Mouse (Mus musculus) cortical plate, adult 2 months (tissue): ENCODE data around the gene Rgs6.

ENCODE experiments used
- CTCF ChIP-seq: fragments of 200-500 bp; IDR thresholded peaks from 2 replicates; pipeline ENCODE4 v1.5.1; 2011; ENCODE audit warnings: mild to moderate bottlenecking, control low read depth, low read length; ENCODE audit not compliant: insufficient read depth; ENCODE audit errors: extremely low read depth
- POLR2A ChIP-seq: fragments of 200-500 bp; IDR thresholded peaks from 2 replicates; pipeline ENCODE4 v1.6.1; 2011; ENCODE audit warnings: mild to moderate bottlenecking, low read length, control low read depth; ENCODE audit not compliant: insufficient read depth; ENCODE audit errors: extremely low read depth

DNA sequence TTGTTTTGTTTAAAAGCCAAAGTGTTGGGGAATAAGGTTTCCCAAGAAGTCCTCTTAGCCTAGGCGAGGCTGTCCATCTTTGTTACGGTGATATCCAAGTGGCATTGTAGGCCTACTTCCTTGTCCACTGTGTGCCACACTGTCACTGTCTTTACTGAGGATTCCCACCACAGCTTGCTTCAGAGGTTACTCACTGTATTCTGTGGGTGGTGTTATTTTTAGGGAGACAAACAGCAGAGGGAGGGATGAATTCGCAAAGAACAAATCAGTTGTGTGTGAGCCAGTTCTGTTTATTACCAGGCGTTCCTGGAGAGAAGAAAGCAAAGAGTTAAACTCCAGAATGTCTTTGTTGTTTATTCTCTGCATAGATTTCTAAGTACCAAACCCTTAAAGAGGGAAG is 537.2 kb downstream of the Rgs6 start:
- TF ChIP-seq CTCF: no peak
- no peak for TF ChIP-seq POLR2A
